Mouse (Mus musculus) adrenal gland, adult 2 months (tissue): Measurements from ENCODE around the gene Hps3. TPM values are rescaled to one million over a fixed set of nuclear protein-coding genes. Genes with fewer than 3 reads are reported as not detected.

Source experiments
- DNase-seq: peaks from one replicate; pipeline ENCODE4 v3.0.0; 2021
- polyA plus RNA-seq: library from polyadenylated mRNA; depleted of rRNA; stranded (reverse); fragments of >200 nt; gene quantifications from 2 replicates; pipeline ENCODE4 v1.2.3, GENCODE M21; 2012; rRNA removed
- total RNA-seq, 2 experiments: library from RNA; stranded (reverse); gene quantifications; 2 replicates each; pipeline ENCODE4 v1.2.3; 2021

The Hps3 gene
- total and polyA plus RNA-seq, 3 experiments, result 14.4 to 27.0 (median 15.0) TPM

GRCm38 (mm10) chr3:19948552-19948951 lies 86.6 kb downstream of the Hps3 start:
- DNase-seq, result no peak

Other genes with a start within 250 kb of the Hps3 start
- 10 to 100 TPM; 55.2 to 79.1 TPM for gene Cp, start 78.3 kb downstream of the Hps3 start, total RNA-seq
- 4.1 and 5.7 TPM in 2 replicates for gene Cp, start 78.3 kb downstream of the Hps3 start, polyA plus RNA-seq
- gene Hltf, start 22.5 kb upstream of the Hps3 start, total RNA-seq, result 10 to 100 TPM; 20.9 to 21.4 TPM
- gene Hltf, start 22.5 kb upstream of the Hps3 start, polyA plus RNA-seq, result 1.9 and 2.6 TPM in 2 replicates
- 100 to 1,000 TPM in 1 of 2 experiments, 10 to 100 TPM in 1; 93.1 to 152 TPM for gene Gyg, start 120.0 kb upstream of the Hps3 start, total RNA-seq
- 29.2 and 30.3 TPM in 2 replicates for gene Gyg, start 120.0 kb upstream of the Hps3 start, polyA plus RNA-seq
- 1 to 10 TPM; 2.1 to 2.5 TPM for gene Cpa3, start 206.9 kb upstream of the Hps3 start, total RNA-seq
- 0.09 and 0.24 TPM in 2 replicates for gene Cpa3, start 206.9 kb upstream of the Hps3 start, polyA plus RNA-seq
- 1 to 10 TPM; 5.7 to 6.7 TPM for gene Cpb1, start 240.4 kb upstream of the Hps3 start, total RNA-seq
- gene Cpb1, start 240.4 kb upstream of the Hps3 start, polyA plus RNA-seq, result 0.74 and 0.83 TPM in 2 replicates